Mouse (Mus musculus) lung, postnatal 25 days (tissue): ENCODE measurements around the gene Slc36a1.

Experiments used
- DNase-seq: peaks from one replicate; pipeline ENCODE4 v3.0.0; 2022; ENCODE audit warnings: low spot score

The Slc36a1 gene

DNA sequence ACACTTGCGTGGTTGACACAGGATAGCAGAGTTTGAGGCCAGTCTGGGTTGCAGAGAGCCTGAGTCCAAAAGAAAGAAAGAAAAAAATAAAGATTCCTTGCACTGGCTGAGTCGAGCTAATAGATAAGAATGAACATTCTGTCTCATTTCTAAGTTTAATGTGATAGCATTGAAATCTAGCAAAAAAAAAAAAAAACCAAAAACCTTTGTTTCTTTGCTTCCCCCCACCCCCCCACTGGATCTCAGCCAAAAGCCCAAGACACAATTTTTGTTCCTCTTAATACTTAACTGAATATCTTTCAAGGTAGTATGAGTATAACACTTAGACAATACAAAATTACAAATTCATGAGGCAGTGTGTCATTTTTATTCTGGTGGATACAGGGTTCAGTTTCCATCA is 4.9 kb downstream of the Slc36a1 start:
- DNase-seq = no peak

DNA sequence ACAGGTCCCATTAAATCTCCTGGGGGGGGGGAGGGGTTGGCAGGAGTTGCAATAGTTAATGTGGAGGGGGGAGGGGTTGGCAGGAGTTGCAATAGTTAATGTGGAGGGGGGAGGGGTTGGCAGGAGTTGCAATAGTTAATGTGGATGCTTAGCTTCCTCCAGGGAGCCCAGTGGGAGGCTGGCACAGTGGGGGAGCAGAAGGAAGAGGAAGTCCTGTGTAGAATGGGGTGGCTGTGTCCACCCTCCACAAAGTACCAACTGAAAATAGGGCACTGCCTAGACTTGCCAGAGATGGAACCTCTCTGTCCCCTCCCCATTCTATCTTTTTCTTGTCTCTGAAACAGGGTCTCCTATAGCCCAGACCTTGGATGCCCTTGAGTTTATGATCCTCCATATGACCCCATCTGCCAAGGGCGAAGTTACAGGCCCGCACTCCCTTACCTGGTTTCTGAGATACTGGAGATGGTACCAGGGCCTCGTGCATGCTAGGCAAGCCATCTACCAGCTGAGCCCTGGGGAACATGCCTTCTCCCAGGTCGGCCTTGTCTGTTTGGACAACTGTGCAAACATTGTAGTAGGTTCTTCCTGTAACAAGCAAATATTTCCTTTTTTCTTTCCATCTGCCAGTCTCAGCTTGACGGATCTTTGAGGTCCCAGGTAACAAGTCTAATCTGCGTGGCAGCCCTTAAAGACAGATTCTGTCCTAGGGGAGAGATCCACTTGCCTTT is 5.6 kb downstream of the Slc36a1 start:
- no peak for DNase-seq

DNA sequence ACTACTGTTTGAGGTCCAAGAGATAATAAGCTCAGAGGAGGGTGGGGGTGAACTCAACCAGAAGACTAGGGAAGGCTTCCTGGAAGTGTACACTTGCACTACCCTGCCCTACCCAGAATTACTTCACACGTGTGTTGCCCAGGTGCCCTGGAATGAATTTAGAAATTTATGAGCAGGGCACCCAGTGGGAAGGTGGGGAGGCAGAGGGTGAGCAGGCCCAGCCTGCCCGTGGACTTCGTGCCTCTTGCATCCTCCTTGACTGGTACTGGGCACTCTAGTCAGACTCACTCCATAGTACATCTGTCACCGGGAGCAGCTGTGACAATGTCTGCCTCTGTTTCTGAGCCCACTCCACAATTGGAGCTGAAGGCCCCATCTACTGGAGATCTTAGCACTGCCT is 9.4 kb downstream of the Slc36a1 start:
- DNase-seq = no peak

- DNase-seq = no peak
Measured at GRCm38 (mm10) chr11:55214161-55214560, 10.0 kb downstream of the Slc36a1 start.

DNA sequence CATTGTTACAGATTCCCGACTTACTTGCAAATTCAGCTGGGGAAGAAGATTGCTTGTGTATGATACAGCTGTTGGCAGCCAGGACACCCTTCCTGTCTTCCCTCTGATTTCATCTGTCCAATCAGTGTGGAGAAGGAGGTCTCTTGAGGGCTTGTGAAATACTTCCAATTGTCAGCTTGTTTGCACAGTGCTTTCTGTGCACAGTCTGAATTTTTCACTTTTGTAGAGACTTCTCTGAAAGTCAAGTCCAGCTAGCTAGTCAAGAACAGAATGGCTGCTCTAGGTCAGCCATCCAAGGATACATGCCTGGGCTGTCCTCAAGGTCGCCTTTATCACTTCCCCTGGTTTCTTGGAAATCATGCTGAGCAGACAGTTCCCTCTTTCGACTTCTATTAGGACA is 10.8 kb downstream of the Slc36a1 start:
- DNase-seq = peak; percentile 31

DNA sequence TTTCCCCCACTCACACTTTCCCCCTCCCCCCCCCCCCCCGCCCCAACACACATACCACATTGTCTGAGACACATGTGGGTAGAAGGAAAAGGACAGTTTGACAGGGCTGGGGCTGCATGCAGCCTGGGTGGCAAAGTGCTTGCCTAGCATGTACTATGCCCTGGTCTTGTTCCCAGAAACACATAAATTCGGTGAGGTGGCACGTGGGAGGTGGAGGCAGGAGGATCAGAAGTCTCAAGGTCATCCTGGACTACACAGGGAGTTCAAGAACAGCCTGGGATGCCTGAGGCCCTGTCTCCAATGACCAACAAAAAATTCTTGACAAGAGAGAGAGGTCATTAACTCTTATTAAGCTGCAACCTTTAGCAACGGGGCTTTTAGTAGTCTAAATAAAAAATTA is 11.9 kb downstream of the Slc36a1 start:
- no peak for DNase-seq

GRCm38 (mm10) chr11:55216830-55217229 is 12.7 kb downstream of the Slc36a1 start:
- no peak for DNase-seq

GRCm38 (mm10) chr11:55217418-55217817 is 13.3 kb downstream of the Slc36a1 start:
- DNase-seq = no peak

- no peak for DNase-seq
Measured at GRCm38 (mm10) chr11:55217880-55218279, 13.7 kb downstream of the Slc36a1 start.

DNA sequence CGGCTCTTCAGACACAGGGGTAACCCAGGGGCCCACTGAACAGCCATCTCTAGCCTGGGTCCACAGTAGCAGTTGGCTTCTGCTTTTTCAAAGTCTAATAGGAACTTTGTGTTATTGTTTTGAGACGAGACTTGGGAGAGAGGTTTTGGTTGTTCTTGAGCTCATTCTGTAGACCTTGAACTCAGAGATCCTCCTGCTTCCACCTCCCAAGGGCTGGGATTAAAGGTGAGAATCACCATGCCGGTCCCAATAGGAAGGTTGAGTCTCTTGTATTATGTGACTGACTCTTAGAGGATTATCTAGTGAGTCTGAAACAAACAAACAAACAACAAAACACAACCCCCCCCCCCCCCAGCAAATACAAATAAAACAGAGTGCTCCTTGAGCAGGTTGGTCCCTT is 14.3 kb downstream of the Slc36a1 start:
- DNase-seq = no peak

DNA sequence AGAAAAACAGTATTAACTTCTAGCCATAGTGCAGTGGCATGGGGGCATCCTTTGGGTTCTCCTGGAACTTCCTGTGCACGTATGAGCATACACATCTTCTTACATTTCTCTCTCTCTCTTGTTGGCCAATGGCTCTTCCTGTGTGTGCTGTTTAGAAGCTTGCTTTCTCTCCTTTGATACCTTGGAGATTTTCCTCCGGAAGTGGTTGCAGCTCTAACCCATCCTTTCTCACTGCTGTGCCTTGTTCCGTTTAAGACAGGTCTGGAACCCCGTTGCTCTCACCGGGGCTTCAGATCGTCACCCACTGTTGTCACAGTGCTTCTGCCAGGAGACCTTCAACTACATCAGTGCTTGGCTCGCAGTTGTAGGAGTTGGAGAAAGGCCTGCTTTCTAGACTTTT is 17.2 kb downstream of the Slc36a1 start:
- DNase-seq = no peak

GRCm38 (mm10) chr11:55231034-55231433 is 26.9 kb downstream of the Slc36a1 start:
- no peak for DNase-seq

- no peak for DNase-seq
Measured at GRCm38 (mm10) chr11:55234288-55234687, 30.1 kb downstream of the Slc36a1 start.

DNA sequence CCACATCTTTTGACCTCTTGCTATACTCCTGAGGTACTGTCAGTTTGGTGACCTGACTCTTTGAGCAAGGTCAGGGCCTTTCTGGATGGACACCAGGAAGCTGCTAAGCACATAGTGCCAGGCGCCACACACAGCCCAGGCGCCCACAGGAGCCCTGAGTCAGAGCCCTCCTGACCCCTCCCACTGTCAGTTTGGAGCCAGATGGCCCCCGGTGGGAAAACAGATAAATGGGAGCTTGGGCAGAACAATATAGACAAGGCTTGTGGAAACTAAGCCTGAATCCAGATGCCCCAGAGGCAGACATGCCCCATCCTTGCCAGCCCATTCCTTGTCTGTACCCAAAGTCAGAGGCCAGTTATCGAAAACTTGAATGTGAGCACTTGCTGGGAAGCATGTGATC is 30.6 kb downstream of the Slc36a1 start:
- DNase-seq = no peak

DNA sequence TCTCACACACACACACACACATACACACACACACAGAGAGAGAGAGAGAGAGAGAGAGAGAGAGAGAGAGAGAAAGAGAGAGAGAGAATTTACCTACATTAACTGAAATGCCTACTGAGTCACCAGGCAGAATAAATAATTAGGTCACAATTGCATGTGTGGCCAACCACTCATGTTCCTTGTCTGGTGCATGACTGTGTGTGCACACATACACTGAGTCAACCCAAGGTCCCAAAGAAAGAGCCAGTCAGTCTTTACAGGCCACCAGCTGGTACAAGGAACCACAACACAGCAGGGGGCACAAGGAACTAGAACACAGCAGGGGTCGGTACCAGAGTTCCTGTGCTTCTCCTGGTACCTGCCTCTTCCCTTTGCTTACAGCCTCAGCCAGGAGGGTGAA is 32.7 kb downstream of the Slc36a1 start:
- DNase-seq = no peak

DNA sequence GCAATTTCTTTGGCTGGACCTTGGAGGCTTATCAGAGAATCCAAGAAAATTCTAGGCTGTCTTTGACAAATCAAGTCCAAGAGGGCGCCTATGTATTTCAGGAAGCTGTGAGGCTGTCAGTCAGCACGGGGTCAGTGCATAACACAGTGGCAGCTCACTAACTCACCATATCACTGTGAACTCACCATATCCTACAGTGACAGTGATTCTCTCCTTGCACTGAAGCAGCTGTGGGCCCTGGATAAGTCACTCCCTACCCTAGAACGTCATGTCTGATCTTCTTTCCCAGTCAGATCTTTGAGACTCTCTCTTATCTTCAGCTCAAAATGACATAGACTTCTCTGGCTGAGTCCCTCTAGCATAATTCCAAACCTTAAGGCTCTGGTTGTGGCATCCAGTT is 35.3 kb downstream of the Slc36a1 start:
- no peak for DNase-seq

GRCm38 (mm10) chr11:55240556-55240955 is 36.4 kb downstream of the Slc36a1 start:
- peak; percentile 85 for DNase-seq

- peak; percentile 14 for DNase-seq
Measured at GRCm38 (mm10) chr11:55250527-55250926, 46.4 kb downstream of the Slc36a1 start.

DNA sequence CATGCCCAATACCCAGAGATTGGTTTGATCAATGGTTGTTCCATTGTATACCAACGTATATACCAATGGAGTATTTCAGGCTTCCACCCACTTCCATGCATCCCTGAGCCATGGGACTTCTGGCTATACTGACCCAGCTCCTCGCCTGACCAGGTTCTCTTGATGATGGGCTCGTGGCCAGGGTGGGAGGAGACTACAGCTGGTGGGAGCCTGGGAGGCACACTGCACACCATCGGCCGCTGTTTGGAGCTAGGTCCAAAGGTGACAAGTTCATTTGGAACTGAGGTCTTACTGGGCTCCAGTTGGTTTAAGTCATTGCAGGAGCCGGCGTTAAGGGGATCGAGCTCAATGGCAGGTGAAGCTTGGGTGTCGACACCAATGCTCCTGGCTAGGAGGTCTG is 49.2 kb downstream of the Slc36a1 start:
- DNase-seq = no peak

DNA sequence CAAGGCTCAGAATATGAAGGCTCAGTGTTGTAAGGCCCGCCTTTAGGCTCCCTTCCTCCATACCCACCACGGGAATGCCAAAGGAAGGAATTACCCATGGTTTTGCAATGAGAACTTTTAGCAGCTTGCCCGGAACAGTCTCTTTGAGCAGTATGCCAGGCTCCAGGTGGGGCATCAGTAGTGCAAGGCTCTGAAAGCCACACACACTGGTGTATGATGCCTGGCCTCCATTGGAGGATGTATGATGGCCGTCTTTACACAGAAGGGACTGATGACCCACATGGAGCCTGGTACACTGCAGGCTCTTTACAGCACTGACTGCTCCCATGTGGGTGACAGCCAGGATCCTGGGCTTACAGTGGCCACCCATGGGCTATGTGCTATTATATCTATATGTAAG is 57.0 kb downstream of the Slc36a1 start:
- DNase-seq = no peak

- DNase-seq = no peak
Measured at GRCm38 (mm10) chr11:55262000-55262399, 57.9 kb downstream of the Slc36a1 start.

DNA sequence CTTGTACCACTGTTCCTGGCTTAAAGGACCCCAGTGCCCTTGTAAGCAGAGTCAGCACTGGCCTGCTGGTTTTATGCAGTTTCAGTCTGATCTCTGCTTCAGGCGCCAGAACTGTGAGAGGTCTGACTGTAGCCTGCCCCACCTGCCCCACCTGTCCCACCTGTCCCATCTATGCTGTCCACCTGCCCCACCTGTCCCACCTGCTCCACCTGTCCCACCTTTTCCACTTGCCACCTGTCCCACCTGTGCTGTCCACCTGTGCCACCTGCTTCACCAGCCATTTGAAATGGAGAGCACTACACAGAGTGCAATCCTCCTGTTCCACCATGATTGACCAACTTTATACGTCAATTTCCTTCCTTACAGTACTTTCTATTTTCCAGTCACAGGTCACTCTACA is 60.2 kb downstream of the Slc36a1 start:
- no peak for DNase-seq

DNA sequence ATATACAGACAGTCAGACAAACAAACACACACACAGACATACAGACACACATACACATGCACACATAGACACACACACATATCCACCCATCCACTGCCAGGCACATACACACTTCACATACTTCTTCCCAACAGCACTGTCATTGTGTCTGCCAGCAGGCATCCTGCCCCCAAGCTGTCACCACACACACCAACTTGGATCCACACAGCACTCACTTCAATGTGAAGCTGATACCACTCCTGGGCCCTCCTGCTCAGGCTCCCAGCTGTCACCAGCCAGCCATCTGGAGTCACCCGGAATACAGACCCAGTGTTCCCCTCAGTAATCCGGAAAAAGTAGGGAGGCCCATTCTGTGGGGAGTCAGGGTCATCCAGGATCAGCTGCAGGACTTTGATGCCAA is 61.5 kb downstream of the Slc36a1 start:
- DNase-seq = no peak

GRCm38 (mm10) chr11:55268580-55268979 is 64.4 kb downstream of the Slc36a1 start:
- no peak for DNase-seq

DNA sequence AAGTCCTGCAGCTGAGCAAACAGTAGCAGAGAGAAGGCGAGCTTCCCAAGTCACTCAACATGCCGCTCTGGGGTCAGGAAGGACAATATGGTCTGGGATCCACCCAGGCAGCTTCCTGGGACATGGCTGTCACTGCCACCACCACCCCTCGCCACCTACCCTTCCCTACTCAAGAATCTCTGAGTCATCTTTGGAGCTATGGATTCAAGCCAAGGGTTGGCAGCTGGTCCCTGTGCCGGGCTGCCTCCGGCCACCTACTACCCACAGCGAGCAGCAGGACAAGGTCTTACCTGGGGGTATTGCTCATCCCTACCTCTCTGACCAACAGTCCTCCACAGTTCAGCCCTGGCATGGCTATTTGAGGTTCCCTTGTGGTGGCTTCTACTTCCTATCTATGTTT is 70.6 kb downstream of the Slc36a1 start:
- peak; percentile 4 for DNase-seq
